Mouse (Mus musculus) monocyte, adult 59 days (primary cell): Measurements from ENCODE around the gene Ddx28. TPM values are rescaled to one million over a fixed set of nuclear protein-coding genes. Genes with fewer than 3 reads are reported as not detected.

Experiments used
- total RNA-seq, 2 experiments: library from RNA; stranded (reverse); gene quantifications; one replicate each; pipeline ENCODE4 v1.2.4; 2023

Ddx28 gene
- total RNA-seq, result 10 to 100 TPM; 13.4 to 18.6 TPM

GRCm38 (mm10) chr8:106011643-106011986, at the start of gene Ddx28:
Ddx28 (minus strand) TSS chr8:106011882.

DNA sequence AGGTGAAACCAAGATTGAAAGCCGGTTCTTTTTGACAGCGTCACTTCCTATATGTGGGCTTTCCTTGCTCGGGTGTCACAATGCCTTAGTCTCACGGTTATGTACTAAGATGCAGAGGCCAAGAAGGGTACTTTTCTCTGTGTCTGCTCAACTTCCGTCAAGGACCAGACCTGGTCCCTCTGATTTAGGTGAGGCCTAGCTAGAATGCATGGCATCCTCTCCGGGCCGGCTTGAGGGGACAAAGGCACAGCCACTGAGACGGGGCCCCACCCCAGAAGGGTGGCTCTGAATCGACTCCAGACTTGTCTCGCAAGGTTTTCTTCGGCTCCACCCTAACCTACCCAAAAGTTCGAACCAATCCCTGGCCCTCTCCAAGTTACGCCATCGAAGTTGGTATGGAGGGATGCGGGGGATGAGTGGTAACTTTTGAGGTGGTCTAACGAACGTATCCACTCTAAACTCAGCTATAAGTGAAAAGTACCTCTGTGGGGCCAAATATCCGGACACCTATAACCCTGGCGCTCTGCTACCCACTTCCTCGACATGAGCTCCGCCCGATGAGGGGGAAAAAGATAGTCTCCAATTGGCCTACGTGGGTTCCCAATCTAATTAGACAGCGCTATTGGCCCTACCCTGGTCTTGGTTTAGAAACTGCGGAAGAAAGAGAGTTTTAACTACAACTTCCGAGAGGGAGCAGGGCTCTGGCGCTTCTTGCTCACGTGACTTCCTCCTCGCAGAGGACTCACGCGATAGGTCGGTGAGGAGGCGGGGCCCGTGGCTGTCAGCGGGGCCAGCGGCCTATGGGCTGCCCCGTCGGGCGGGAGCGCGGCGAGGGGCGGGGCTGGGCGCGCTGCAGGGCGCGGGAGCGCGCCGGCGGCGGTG, 47.3 kb upstream of the Ddx28 start, which contains the start of gene Nfatc3:
Gene Nfatc3, plus strand, starts transcription at position 110 of the 882 bp plus-strand sequence.

GRCm38 (mm10) chr8:106005875-106006274, 5.8 kb downstream of the Ddx28 start, which contains the start of gene Dpep2nb:
Dpep2nb (minus strand) TSS chr8:106005975.

GRCm38 (mm10) chr8:105990856-105991387, 20.8 kb downstream of the Ddx28 start, which contains the start of gene Dus2:
Dus2 (plus strand) TSS chr8:105991337.

GRCm38 (mm10) chr8:105979325-105979724, 32.4 kb downstream of the Ddx28 start, which contains the start of gene Dpep3:
Dpep3 (minus strand) TSS chr8:105979429.

GRCm38 (mm10) chr8:105965905-105966341, 45.8 kb downstream of the Ddx28 start, which contains the start of gene Slc12a4:
Slc12a4 (minus strand) TSS chr8:105966097.

Other genes with a start within 250 kb of the Ddx28 start
- 10 to 100 TPM; 28.0 to 33.8 TPM for gene Ranbp10, start 184.5 kb downstream of the Ddx28 start, total RNA-seq
- gene Tsnaxip1, start 184.2 kb downstream of the Ddx28 start, total RNA-seq, result not detected
- 1 to 10 TPM; 6.9 to 9.3 TPM for gene Cenpt, start 158.6 kb downstream of the Ddx28 start, total RNA-seq
- 10 to 100 TPM; 43.3 to 44.9 TPM for gene Thap11, start 156.8 kb downstream of the Ddx28 start, total RNA-seq
- 10 to 100 TPM in 1 of 2 experiments, 1 to 10 TPM in 1; 1.5 to 38.4 TPM for gene Nutf2, start 151.3 kb downstream of the Ddx28 start, total RNA-seq
- 10 to 100 TPM; 40.4 to 47.7 TPM for gene Edc4, start 131.0 kb downstream of the Ddx28 start, total RNA-seq
- under 1 TPM in 1 of 2 experiments, not detected in 1; 0.97 TPM for gene Nrn1l, start 118.3 kb downstream of the Ddx28 start, total RNA-seq
- gene Pskh1, start 111.4 kb downstream of the Ddx28 start, total RNA-seq, result 10 to 100 TPM; 15.8 to 17.4 TPM
- gene Ctrl, start 78.0 kb downstream of the Ddx28 start, total RNA-seq, result 1 to 10 TPM; 1.8 to 2.1 TPM
- 100 to 1,000 TPM; 180 to 226 TPM for gene Psmb10, start 73.4 kb downstream of the Ddx28 start, total RNA-seq
- under 1 TPM in 1 of 2 experiments, not detected in 1; 0.97 TPM for gene Lcat, start 68.5 kb downstream of the Ddx28 start, total RNA-seq
- gene Slc12a4, start 45.8 kb downstream of the Ddx28 start, total RNA-seq, result 10 to 100 TPM; 21.6 to 23.2 TPM
- under 1 TPM; 0.82 to 0.84 TPM for gene Dpep3, start 32.5 kb downstream of the Ddx28 start, total RNA-seq
- gene Dus2, start 20.5 kb downstream of the Ddx28 start, total RNA-seq, result 1 to 10 TPM; 7.7 to 7.8 TPM
- gene Dpep2nb, start 5.9 kb downstream of the Ddx28 start, total RNA-seq, result not detected
- gene Nfatc3, start 47.0 kb upstream of the Ddx28 start, total RNA-seq, result 10 to 100 TPM; 72.0 to 77.6 TPM
- not detected for gene Esrp2, start 125.1 kb upstream of the Ddx28 start, total RNA-seq
- 100 to 1,000 TPM; 102 to 105 TPM for gene Pla2g15, start 138.5 kb upstream of the Ddx28 start, total RNA-seq
- 10 to 100 TPM; 17.5 to 19.2 TPM for gene Slc7a6, start 157.0 kb upstream of the Ddx28 start, total RNA-seq
- gene Slc7a6os, start 199.1 kb upstream of the Ddx28 start, total RNA-seq, result 10 to 100 TPM; 36.8 to 42.2 TPM
- gene Prmt7, start 199.1 kb upstream of the Ddx28 start, total RNA-seq, result 10 to 100 TPM; 11.7 to 14.4 TPM